Mouse (Mus musculus): Measurements from ENCODE around the gene Adat3. TPM values are rescaled to one million over a fixed set of nuclear protein-coding genes. Genes with fewer than 3 reads are reported as not detected.
"Not testable (repeated sequence)": the region's sequence is repeated elsewhere in the genome, so short reads cannot be mapped to it uniquely, and the experiment has no call there.

The Adat3 gene
- polyA plus RNA-seq, 1 experiment: 3.2 TPM

DNA sequence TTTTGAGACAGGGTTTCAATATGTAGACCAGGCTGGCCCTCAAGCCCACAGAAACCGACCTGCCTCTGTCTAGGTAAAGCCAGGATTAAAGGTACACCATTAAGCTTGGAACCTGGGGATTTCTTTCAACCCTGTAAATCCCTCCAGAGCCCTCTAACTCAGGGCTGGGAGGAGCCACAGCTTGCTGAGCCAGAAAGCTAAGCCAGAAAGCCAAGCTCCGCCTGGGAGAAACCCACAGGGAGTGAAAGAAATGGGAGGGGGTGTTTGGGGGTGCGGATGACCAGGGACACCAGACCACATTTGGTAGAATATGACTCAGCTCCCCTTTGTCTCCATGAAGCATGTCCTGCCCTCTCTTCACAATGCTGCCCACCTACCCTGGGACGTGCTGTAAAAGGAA is 6.4 kb upstream of the Adat3 start:
- 70% methylated on average over 4 of the region's 4 CpGs for WGBS
- Histone ChIP-seq H3K4me3 (replicated peaks; ENCODE audit: control insufficient read depth, low read depth, low read length) (no peak overlapping the region), H3K4me1 (ENCODE audit: control insufficient read depth, insufficient read depth, low read length) (no peaks in the 10 kb centered on the region; the same call in 1 of the 2 replicates), H3K27ac (ENCODE audit: control insufficient read depth, insufficient read depth, low read depth, low read length, poor library complexity) (no peak overlapping the region)
- TF ChIP-seq CTCF (IDR thresholded peaks at IDR 0.05; ENCODE audit: control insufficient read depth, insufficient read depth, low read length) (no peak), POLR2A (IDR thresholded peaks at IDR 0.05; ENCODE audit: borderline replicate concordance, control insufficient read depth, low read depth, low read length) (no peak)

DNA sequence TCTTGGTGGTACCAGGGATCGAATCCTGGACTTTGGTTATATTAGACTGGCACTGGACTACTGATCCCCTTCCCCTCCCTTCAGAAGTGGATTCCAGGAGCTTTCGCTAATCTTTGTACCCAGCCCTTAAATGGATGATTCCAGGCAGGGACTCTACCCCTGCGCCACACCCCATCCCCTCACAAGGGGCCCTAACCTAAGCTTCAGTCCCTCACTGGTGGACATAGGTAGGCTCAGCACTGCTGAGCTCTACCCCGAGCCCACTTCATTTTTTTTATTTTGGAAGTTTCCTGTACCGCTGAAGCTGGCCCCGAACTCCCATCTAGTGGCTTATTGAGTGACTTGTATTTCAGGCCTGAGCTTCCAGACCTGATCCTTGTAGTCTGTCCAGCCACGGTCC is 684 bp downstream of the Adat3 start:
- TF ChIP-seq POLR2A (IDR thresholded peaks at IDR 0.05; ENCODE audit: borderline replicate concordance, control insufficient read depth, low read depth, low read length): no peak
- no peak for TF ChIP-seq CTCF (IDR thresholded peaks at IDR 0.05; ENCODE audit: control insufficient read depth, insufficient read depth, low read length)
- H3K4me3 ChIP-seq (replicated peaks; ENCODE audit: control insufficient read depth, low read depth, low read length): peak overlapping the region; percentile 94
- 19% methylated on average over 7 of the region's 7 CpGs for WGBS
- peak overlapping the region; percentile 83 for H3K27ac ChIP-seq (ENCODE audit: control insufficient read depth, insufficient read depth, low read depth, low read length, poor library complexity)
- peaks cover 2% of the 10 kb centered on the region; the same call in 1 of the 2 replicates for H3K4me1 ChIP-seq (ENCODE audit: control insufficient read depth, insufficient read depth, low read length)

GRCm38 (mm10) chr10:80604001-80604509 is 1.4 kb downstream of the Adat3 start:
- TF ChIP-seq CTCF (IDR thresholded peaks at IDR 0.05; ENCODE audit: control insufficient read depth, insufficient read depth, low read length) (no peak), POLR2A (IDR thresholded peaks at IDR 0.05; ENCODE audit: borderline replicate concordance, control insufficient read depth, low read depth, low read length) (peak; percentile 19; the same call in 1 of the 2 replicates)
- H3K27ac ChIP-seq (ENCODE audit: control insufficient read depth, insufficient read depth, low read depth, low read length, poor library complexity): peak overlapping the region; percentile 83
- peaks cover 2% of the 10 kb centered on the region; the same call in 1 of the 2 replicates for H3K4me1 ChIP-seq (ENCODE audit: control insufficient read depth, insufficient read depth, low read length)
- H3K4me3 ChIP-seq (replicated peaks; ENCODE audit: control insufficient read depth, low read depth, low read length): no peak overlapping the region
- 53% methylated on average over 7 of the region's 7 CpGs for WGBS

DNA sequence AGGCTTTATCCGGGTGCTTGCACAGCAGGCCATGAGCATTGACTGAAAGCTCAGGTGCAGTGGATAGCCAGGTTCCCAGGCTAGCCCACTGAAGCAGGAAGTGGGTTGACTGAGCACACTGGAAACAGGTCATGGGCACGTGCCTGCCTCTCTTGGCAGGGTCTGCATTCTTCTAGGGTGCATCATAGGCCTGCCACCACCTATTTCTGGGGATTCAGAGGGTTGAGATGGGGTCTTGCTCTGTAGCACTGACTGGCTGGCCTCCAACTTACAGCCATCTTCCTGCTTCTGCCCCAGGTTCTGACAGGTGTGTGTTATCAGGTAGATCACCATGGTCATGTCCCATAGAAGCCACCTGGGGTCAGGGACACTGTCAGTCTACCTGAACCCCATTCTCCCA is 2.3 kb downstream of the Adat3 start:
- Histone ChIP-seq H3K4me3 (replicated peaks; ENCODE audit: control insufficient read depth, low read depth, low read length) (no peak overlapping the region), H3K27ac (ENCODE audit: control insufficient read depth, insufficient read depth, low read depth, low read length, poor library complexity) (no peak overlapping the region), H3K4me1 (ENCODE audit: control insufficient read depth, insufficient read depth, low read length) (peaks cover 4% of the 10 kb centered on the region; the same call in 1 of the 2 replicates)
- no peak for TF ChIP-seq POLR2A (IDR thresholded peaks at IDR 0.05; ENCODE audit: borderline replicate concordance, control insufficient read depth, low read depth, low read length)
- no peak for TF ChIP-seq CTCF (IDR thresholded peaks at IDR 0.05; ENCODE audit: control insufficient read depth, insufficient read depth, low read length)
- 74% methylated on average over 2 of the region's 2 CpGs for WGBS

- WGBS: 86% methylated on average over 4 of the region's 4 CpGs
- not testable (repeated sequence) for H3K4me1 ChIP-seq (ENCODE audit: control insufficient read depth, insufficient read depth, low read length); H3K27ac ChIP-seq (ENCODE audit: control insufficient read depth, insufficient read depth, low read depth, low read length, poor library complexity)
Measured at GRCm38 (mm10) chr10:80605721-80606120, 3.0 kb downstream of the Adat3 start, which contains the start of gene Gm49322. Gene Gm49322 (plus strand): TSS chr10:80606021.

DNA sequence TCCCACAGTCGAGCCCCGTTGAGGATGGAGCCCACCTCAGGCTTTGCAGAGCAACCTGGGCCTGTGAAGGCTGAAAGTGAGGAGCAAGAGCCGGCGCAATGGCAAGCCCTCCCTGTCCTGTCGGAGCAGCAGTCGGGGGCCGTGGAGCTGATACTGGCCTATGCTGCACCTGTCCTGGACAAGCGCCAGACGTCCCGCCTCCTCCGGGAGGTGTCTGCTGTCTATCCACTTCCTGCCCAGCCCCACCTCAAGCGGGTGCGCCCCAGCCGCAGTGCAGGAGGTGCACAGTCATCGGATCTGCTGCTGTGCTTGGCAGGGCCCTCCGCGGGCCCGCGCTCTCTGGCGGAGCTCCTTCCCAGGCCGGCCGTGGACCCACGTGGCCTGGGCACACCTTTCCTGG is 3.6 kb downstream of the Adat3 start:
- Histone ChIP-seq H3K27ac (ENCODE audit: control insufficient read depth, insufficient read depth, low read depth, low read length, poor library complexity) (no peak overlapping the region), H3K4me1 (ENCODE audit: control insufficient read depth, insufficient read depth, low read length) (peaks cover 9% of the 10 kb centered on the region; the same call in 1 of the 2 replicates), H3K4me3 (replicated peaks; ENCODE audit: control insufficient read depth, low read depth, low read length) (no peak overlapping the region)
- WGBS: 84% methylated on average over 23 of the region's 23 CpGs
- TF ChIP-seq CTCF (IDR thresholded peaks at IDR 0.05; ENCODE audit: control insufficient read depth, insufficient read depth, low read length) (no peak), POLR2A (IDR thresholded peaks at IDR 0.05; ENCODE audit: borderline replicate concordance, control insufficient read depth, low read depth, low read length) (no peak)

More at GRCm38 (mm10) chr10:80605721-80606120, 3.0 kb downstream of the Adat3 start, which contains the start of gene Gm49322:
- not testable (repeated sequence) for H3K4me3 ChIP-seq (replicated peaks; ENCODE audit: control insufficient read depth, low read depth, low read length)

DNA sequence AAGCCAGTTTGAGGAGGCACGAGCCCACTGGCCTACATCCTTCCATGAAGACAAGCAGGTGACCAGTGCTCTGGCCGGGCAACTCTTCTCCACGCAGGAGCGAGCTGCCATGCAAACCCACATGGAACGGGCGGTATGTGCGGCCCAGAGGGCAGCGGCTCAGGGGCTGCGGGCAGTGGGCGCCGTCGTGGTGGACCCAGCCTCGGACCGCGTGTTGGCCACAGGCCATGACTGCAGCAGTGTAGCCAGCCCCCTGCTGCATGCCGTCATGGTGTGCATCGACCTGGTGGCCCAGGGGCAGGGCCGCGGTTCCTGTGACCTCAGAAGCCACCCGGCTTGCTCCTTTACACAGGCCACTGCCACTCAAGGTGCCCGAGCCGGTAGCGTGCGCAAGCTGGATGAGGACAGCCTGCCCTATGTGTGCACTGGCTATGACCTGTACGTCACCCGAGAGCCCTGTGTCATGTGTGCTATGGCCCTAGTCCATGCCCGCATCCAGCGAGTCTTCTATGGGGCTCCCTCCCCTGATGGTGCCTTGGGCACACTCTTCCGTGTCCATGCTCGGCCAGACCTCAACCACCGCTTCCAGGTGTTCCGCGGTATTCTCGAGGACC is 4.2 kb downstream of the Adat3 start:
- Histone ChIP-seq H3K4me3 (replicated peaks; ENCODE audit: control insufficient read depth, low read depth, low read length) (no peak overlapping the region), H3K4me1 (ENCODE audit: control insufficient read depth, insufficient read depth, low read length) (peaks cover 9% of the 10 kb centered on the region; the same call in 1 of the 2 replicates), H3K27ac (ENCODE audit: control insufficient read depth, insufficient read depth, low read depth, low read length, poor library complexity) (no peak overlapping the region)
- WGBS: 93% methylated on average over 34 of the region's 34 CpGs
- TF ChIP-seq POLR2A (IDR thresholded peaks at IDR 0.05; ENCODE audit: borderline replicate concordance, control insufficient read depth, low read depth, low read length) (0 out of 2 replicates have a peak, but pooled peaks have one; percentile 0), CTCF (IDR thresholded peaks at IDR 0.05; ENCODE audit: control insufficient read depth, insufficient read depth, low read length) (no peak)

DNA sequence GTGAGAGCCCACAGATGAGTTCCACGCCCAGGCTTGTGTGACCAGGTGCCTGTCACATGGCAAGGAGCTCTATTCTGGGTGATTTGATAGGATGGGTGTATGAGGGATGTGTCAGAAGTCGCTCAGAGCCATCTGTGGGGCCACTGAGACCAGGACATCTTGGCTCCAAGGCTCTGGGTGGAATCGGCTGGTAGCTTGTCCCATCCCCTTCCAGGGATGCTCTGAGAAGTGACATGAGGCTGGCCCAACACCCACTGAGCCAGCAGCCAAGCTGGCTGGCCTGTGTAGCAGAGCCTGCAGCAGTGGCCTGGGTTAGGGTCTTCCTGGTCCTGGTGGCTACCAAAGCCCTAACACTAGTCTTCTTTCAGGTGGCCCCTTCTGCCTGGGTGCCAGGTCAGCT is 5.8 kb downstream of the Adat3 start:
- no peak for TF ChIP-seq POLR2A (IDR thresholded peaks at IDR 0.05; ENCODE audit: borderline replicate concordance, control insufficient read depth, low read depth, low read length)
- no peak for TF ChIP-seq CTCF (IDR thresholded peaks at IDR 0.05; ENCODE audit: control insufficient read depth, insufficient read depth, low read length)
- no peak overlapping the region for H3K4me3 ChIP-seq (replicated peaks; ENCODE audit: control insufficient read depth, low read depth, low read length)
- peaks cover 9% of the 10 kb centered on the region; the same call in 1 of the 2 replicates for H3K4me1 ChIP-seq (ENCODE audit: control insufficient read depth, insufficient read depth, low read length)
- H3K27ac ChIP-seq (ENCODE audit: control insufficient read depth, insufficient read depth, low read depth, low read length, poor library complexity): no peak overlapping the region
- WGBS: 81% methylated on average over 3 of the region's 3 CpGs

Data from bone marrow, adult 2 months (tissue).